15 mouse cellular contexts compared by ENCODE assay signal in genomic region chr6:118067720-118068119, GRCm38 (mm10). TPM values are rescaled to one million over a fixed set of nuclear protein-coding genes. Genes with fewer than 3 reads are reported as not detected.
DNase-seq lines count a peak whose midpoint lies in the region; ATAC-seq and TF ChIP-seq lines count a peak whose summit lies in the region.
"Had no signal": no experiment of that assay in that cellular context is flagged by ENCODE, and none has a peak within 500 bp of the region (broad histone marks: within the 10 kb centered on the region; RNA-seq: fewer than 3 reads in every experiment).

No protein-coding gene starts in this region.

- H3K9ac ChIP-seq in heart, embryonic 11.5 days (ENCODE audit: low read depth, low read length), result no peak overlapping the region
- no peak overlapping the region for H3K9ac ChIP-seq in lung, postnatal 0 days (replicated peaks; ENCODE audit: low read depth)
- no peak overlapping the region for H3K9ac ChIP-seq in CH12.LX (ENCODE audit: insufficient read depth, low read depth)
- H3K9ac ChIP-seq: limb, embryonic 13.5 days; neural tube, embryonic 13.5 days had no signal

- H3K4me2 ChIP-seq in heart, embryonic 11.5 days, result no peak overlapping the region
- H3K4me2 ChIP-seq in lung, postnatal 0 days (replicated peaks; ENCODE audit: low read depth, low read length), result peak overlapping the region; percentile 87
- H3K4me2 ChIP-seq in CH12.LX (ENCODE audit: insufficient read depth, low read depth, poor library complexity, severe bottlenecking), result no peak overlapping the region
- H3K4me2 ChIP-seq: limb, embryonic 13.5 days had no signal

- no peak for TF ChIP-seq EP300 in lung, postnatal 0 days (IDR thresholded peaks at IDR 0.05)
- no peak for TF ChIP-seq EP300 in CH12.LX (IDR thresholded peaks at IDR 0.05; ENCODE audit: low read length)

- dilution Hi-C loops in CH12.LX (cut with MboI; ENCODE audit: extremely low pct_ligation_motif_present, extremely low pct_unique_long_range_greater_than_20kb, low sequenced_read_pairs), result no loop called here

- no peaks in the 10 kb centered on the region for H3K9me3 ChIP-seq in heart, embryonic 11.5 days (replicated peaks; ENCODE audit: control insufficient read depth, low read length)
- no peaks in the 10 kb centered on the region for H3K9me3 ChIP-seq in lung, postnatal 0 days (ENCODE audit: low read length)
- no peaks in the 10 kb centered on the region for H3K9me3 ChIP-seq in CH12.LX (replicated peaks; ENCODE audit: low read length)
- H3K9me3 ChIP-seq in limb, embryonic 10.5 days (replicated peaks), result no peaks in the 10 kb centered on the region
- H3K9me3 ChIP-seq: limb, embryonic 13.5 days; neural tube, embryonic 13.5 days had no signal

- H3K27me3 ChIP-seq in heart, embryonic 11.5 days (ENCODE audit: control insufficient read depth, insufficient read depth, low read length), result peaks cover 31% of the 10 kb centered on the region
- H3K27me3 ChIP-seq in lung, postnatal 0 days (replicated peaks; ENCODE audit: insufficient read depth, low read length), result no peaks in the 10 kb centered on the region
- H3K27me3 ChIP-seq in CH12.LX (replicated peaks), result peaks cover 88% of the 10 kb centered on the region
- H3K27me3 ChIP-seq in limb, embryonic 10.5 days (ENCODE audit: low read depth, poor library complexity, severe bottlenecking), result peaks cover 49% of the 10 kb centered on the region

- no peak overlapping the region for H3K4me3 ChIP-seq in heart, embryonic 11.5 days (ENCODE audit: low read depth, low read length)
- peak overlapping the region; percentile 0 for H3K4me3 ChIP-seq in lung, postnatal 0 days (ENCODE audit: low read depth, low read length)
- H3K4me3 ChIP-seq in CH12.LX (replicated peaks in 1 of 3; ENCODE audit: low read depth in 2 of 3, low read length in 2 of 3, poor library complexity in 1 of 3), result no peak overlapping the region
- no peak overlapping the region for H3K4me3 ChIP-seq in limb, embryonic 10.5 days
- H3K4me3 ChIP-seq: erythroblast, embryonic 14.5 days; limb, embryonic 13.5 days; neural tube, embryonic 13.5 days had no signal

- H3K36me3 ChIP-seq in heart, embryonic 11.5 days (ENCODE audit: control insufficient read depth, insufficient read depth, low read length), result no peaks in the 10 kb centered on the region
- H3K36me3 ChIP-seq in lung, postnatal 0 days (ENCODE audit: insufficient read depth, low read length), result no peaks in the 10 kb centered on the region
- H3K36me3 ChIP-seq in CH12.LX (replicated peaks in 1 of 2; ENCODE audit: control insufficient read depth in 1 of 2, insufficient read depth in 1 of 2, low read length in 1 of 2), result no peaks in the 10 kb centered on the region
- H3K36me3 ChIP-seq in limb, embryonic 10.5 days, result no peaks in the 10 kb centered on the region
- H3K36me3 ChIP-seq: limb, embryonic 13.5 days; neural tube, embryonic 13.5 days had no signal

- peak; percentile 81 for DNase-seq in heart, adult 11 months
- DNase-seq in lung, postnatal 0 days (ENCODE audit: low spot score), result no peak
- no peak for DNase-seq in lung, postnatal 10 days
- DNase-seq in CH12.LX (ENCODE audit: extremely low read depth), result peak; percentile 15
- peak; percentile 51 for DNase-seq in induced T-regulatory cell, adult 2 months (ENCODE audit: low read depth)
- no peak for DNase-seq in gastrocnemius, postnatal 4 days (ENCODE audit: low spot score in 2 of 2)
- no peak for DNase-seq in limb, embryonic 10.5 days (ENCODE audit: low spot score)
- DNase-seq: gastrocnemius, postnatal 10 days; kidney, adult 18-20 months; layer of hippocampus, adult 9-11 months; right cerebral cortex, postnatal 4 days had no signal

- no peak for TF ChIP-seq POLR2A in CH12.LX (IDR thresholded peaks at IDR 0.05; ENCODE audit: low read depth, low read length)

- no peaks in the 10 kb centered on the region for H3K79me2 ChIP-seq in CH12.LX (replicated peaks; ENCODE audit: control insufficient read depth, extremely low read depth, insufficient read depth, poor library complexity, severe bottlenecking)

- no peak overlapping the region for H3K27ac ChIP-seq in heart, embryonic 11.5 days (ENCODE audit: low read depth, low read length)
- no peak overlapping the region for H3K27ac ChIP-seq in lung, postnatal 0 days (ENCODE audit: low read length)
- H3K27ac ChIP-seq in CH12.LX (ENCODE audit: insufficient read depth, low read depth), result no peak overlapping the region
- H3K27ac ChIP-seq in limb, embryonic 10.5 days, result no peak overlapping the region
- H3K27ac ChIP-seq: limb, embryonic 13.5 days; neural tube, embryonic 13.5 days had no signal

- in situ Hi-C loops in CH12.LX (cut with MboI; ENCODE audit: low pct_ligation_motif_present, low pct_unique_long_range_greater_than_20kb, low sequenced_read_pairs), result no loop called here

- H3K4me1 ChIP-seq in heart, embryonic 11.5 days (ENCODE audit: control insufficient read depth, insufficient read depth, low read length), result peaks cover 16% of the 10 kb centered on the region; the same call in 1 of the 2 replicates
- H3K4me1 ChIP-seq in lung, postnatal 0 days (ENCODE audit: insufficient read depth, low read depth, low read length), result peaks cover 25% of the 10 kb centered on the region
- H3K4me1 ChIP-seq in CH12.LX (ENCODE audit: control insufficient read depth in 1 of 2, insufficient read depth in 2 of 2), result peaks cover 0 to 9% of the 10 kb centered on the region in 2 experiments; a peak in 2 of 4 replicates
- peaks cover 20% of the 10 kb centered on the region for H3K4me1 ChIP-seq in limb, embryonic 10.5 days

- WGBS in heart, embryonic 11.5 days (ENCODE audit: insufficient replicate concordance), result 67% methylated on average over 7 of the region's 7 CpGs
- WGBS in lung, postnatal 0 days, result 61% methylated on average over 7 of the region's 7 CpGs
- 74% methylated on average over 7 of the region's 7 CpGs for WGBS in limb, embryonic 10.5 days

- TF ChIP-seq RAD21 in CH12.LX (IDR thresholded peaks at IDR 0.05; ENCODE audit: low read depth, low read length), result peak; percentile 2

- ATAC-seq in heart, embryonic 11.5 days (replicated peaks; ENCODE audit: insufficient number of reproducible peaks, low FRiP score, low TSS enrichment), result no peak
- no peak for ATAC-seq in lung, postnatal 0 days

- TF ChIP-seq CTCF in lung, postnatal 0 days (IDR thresholded peaks at IDR 0.05), result peak; percentile 72
- peak in 1 of 2 experiments; percentile 61; a peak in 2 of 4 replicates for TF ChIP-seq CTCF in CH12.LX (conservative IDR thresholded peaks at IDR 0.05 in 1 of 2, IDR thresholded peaks at IDR 0.05 in 1 of 2; ENCODE audit: low read depth in 2 of 2, low read length in 2 of 2)

TF ChIP-seq in CH12.LX, 34 proteins besides CTCF, POLR2A, EP300 and RAD21:
- TF ChIP-seq IRF4 (IDR thresholded peaks at IDR 0.05; ENCODE audit: low read depth, low read length) (no peak), SMC3 (IDR thresholded peaks at IDR 0.05; ENCODE audit: low read depth, low read length) (peak; percentile 38; the same call in 1 of the 2 replicates)
TF ChIP-seq in CH12.LX: peak in this region for 1.

RNA-seq across cellular contexts. Expression of gene Rasgef1a, which starts 56.5 kb away (rescaled TPM):
- polyA plus RNA-seq in heart, embryonic 11.5 days (2014; fragmentation: Nextera tagmentation; extraction: Ambion mirVana), result 0.30 and 0.49 TPM in 2 replicates
- 26.3 and 35.2 TPM in 2 replicates for polyA plus RNA-seq in lung, postnatal 0 days (2015; fragmentation: Nextera tagmentation; extraction: Ambion mirVana)
- total RNA-seq in CH12.LX (2012; rRNA removed) (0.13 TPM in 1 of 2 replicates, not detected in the other), CH12.LX (2014; rRNA removed) (not detected in 2 replicates)
- polyA plus RNA-seq in CH12.LX (2012; ENCODE audit: insufficient read length, low read depth), result not detected in 2 replicates
- under 1 TPM; 0.65 to 0.69 TPM for total RNA-seq in gastrocnemius, postnatal 4 days (2021)
- polyA plus RNA-seq in limb, embryonic 10.5 days (2016; fragmentation: Nextera tagmentation; extraction: Ambion mirVana), result not detected in 2 replicates
- polyA plus RNA-seq: erythroblast, embryonic 14.5 days had no signal

Comparison
In these comparisons a context has a peak if more than half of its experiments do, and no peak if none do; other contexts are left out.
1. DNase-seq: peak in heart, adult 11 months (single experiment), CH12.LX (single experiment) and induced T-regulatory cell, adult 2 months (single experiment); none in lung, postnatal 0 days (single experiment), lung, postnatal 10 days (single experiment), gastrocnemius, postnatal 4 days (0 of 2) and limb, embryonic 10.5 days (single experiment).
2. RNA of gene Rasgef1a, which starts 56.5 kb away (polyA plus RNA-seq): 26.3 to 35.2 TPM in lung, postnatal 0 days; 0.30 to 0.49 TPM in heart, embryonic 11.5 days, not detected in CH12.LX and not detected in limb, embryonic 10.5 days; every median in the first group is over 10 times any median in the second.